Comparison of ENCODE assay signal across 28 mouse cellular contexts in the genomic region with DNA sequence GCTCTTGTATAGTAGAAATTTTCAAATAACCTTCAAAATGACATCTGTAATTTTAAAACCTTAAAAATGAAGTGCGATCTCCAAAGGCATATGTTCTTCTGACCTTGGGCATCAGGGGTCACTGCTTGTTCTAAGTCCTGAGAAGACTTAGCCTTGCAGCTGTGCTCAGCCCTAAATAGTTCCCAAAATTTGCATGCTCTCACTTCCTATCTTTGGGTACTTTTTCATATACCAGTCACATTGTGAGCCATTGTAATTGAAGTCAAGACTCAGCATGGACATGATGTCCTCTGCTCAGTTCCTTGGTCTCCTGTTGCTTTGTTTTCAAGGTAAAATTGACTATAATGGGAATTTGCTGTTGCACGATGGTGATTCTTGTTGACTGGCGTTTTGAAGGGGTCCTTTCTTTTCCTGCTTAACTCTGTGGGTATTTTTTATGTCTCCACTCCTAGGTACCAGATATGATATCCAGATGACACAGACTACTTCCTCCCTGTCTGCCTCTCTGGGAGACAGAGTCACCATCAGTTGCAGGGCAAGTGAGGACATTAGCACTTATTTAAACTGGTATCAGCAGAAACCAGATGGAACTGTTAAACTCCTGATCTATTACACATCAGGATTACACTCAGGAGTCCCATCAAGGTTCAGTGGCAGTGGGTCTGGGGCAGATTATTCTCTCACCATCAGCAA.
A peak's percentile ranks its signal among the peaks of the same experiment; 100 is the strongest.
DNase-seq lines count a peak whose midpoint lies in the region; ATAC-seq and TF ChIP-seq lines count a peak whose summit lies in the region.
"Had no signal": no experiment of that assay in that cellular context is flagged by ENCODE, and none has a peak within 500 bp of the region (broad histone marks: within the 10 kb centered on the region; RNA-seq: fewer than 3 reads in every experiment).

No protein-coding gene starts in this region.

- TF ChIP-seq EP300 in CH12.LX (IDR thresholded peaks at IDR 0.05; ENCODE audit: low read length): peak; percentile 89

- no peak overlapping the region for H3K4me3 ChIP-seq in CH12.LX (replicated peaks in 1 of 3; ENCODE audit: low read depth in 2 of 3, low read length in 2 of 3, poor library complexity in 1 of 3)
- no peak overlapping the region for H3K4me3 ChIP-seq in midbrain, embryonic 15.5 days
- H3K4me3 ChIP-seq in midbrain, embryonic 10.5 days: no peak overlapping the region
- no peak overlapping the region for H3K4me3 ChIP-seq in liver, embryonic 11.5 days (ENCODE audit: low read depth, low read length)
- H3K4me3 ChIP-seq: embryonic facial prominence, embryonic 10.5 days; embryonic facial prominence, embryonic 13.5 days; erythroblast, embryonic 14.5 days; forebrain, embryonic 12.5 days; forebrain, embryonic 15.5 days; heart, adult 2 months; heart, embryonic 10.5 days; heart, embryonic 13.5 days had no signal

- ATAC-seq in granulocyte monocyte progenitor cell, adult 5-6 weeks (replicated peaks; ENCODE audit: poor library complexity, severe bottlenecking): peak; percentile 25; the same call in 1 of the 2 replicates
- no peak for ATAC-seq in midbrain, embryonic 15.5 days (replicated peaks)
- no peak for ATAC-seq in liver, embryonic 11.5 days (replicated peaks; ENCODE audit: low FRiP score)
- ATAC-seq: forebrain, embryonic 15.5 days; hindbrain, postnatal 0 days; inflammation-experienced regulatory T-cells, adult 6 months had no signal

- peak overlapping the region; percentile 81 for H3K27ac ChIP-seq in CH12.LX (ENCODE audit: insufficient read depth, low read depth)
- no peak overlapping the region for H3K27ac ChIP-seq in midbrain, embryonic 15.5 days
- no peak overlapping the region for H3K27ac ChIP-seq in midbrain, embryonic 10.5 days (replicated peaks)
- no peak overlapping the region for H3K27ac ChIP-seq in liver, embryonic 11.5 days (ENCODE audit: low read depth, low read length)
- H3K27ac ChIP-seq: embryonic facial prominence, embryonic 10.5 days; embryonic facial prominence, embryonic 13.5 days; forebrain, embryonic 12.5 days; forebrain, embryonic 15.5 days; heart, adult 2 months; heart, embryonic 10.5 days; heart, embryonic 13.5 days; hindbrain, embryonic 14.5 days; hindbrain, postnatal 0 days had no signal

- H3K36me3 ChIP-seq in CH12.LX (replicated peaks in 1 of 2; ENCODE audit: control insufficient read depth in 1 of 2, insufficient read depth in 1 of 2, low read length in 1 of 2): no peaks in the 10 kb centered on the region
- H3K36me3 ChIP-seq in midbrain, embryonic 15.5 days (replicated peaks): no peaks in the 10 kb centered on the region
- no peaks in the 10 kb centered on the region for H3K36me3 ChIP-seq in midbrain, embryonic 10.5 days
- H3K36me3 ChIP-seq in liver, embryonic 11.5 days (ENCODE audit: control insufficient read depth, insufficient read depth, low read length): no peaks in the 10 kb centered on the region
- H3K36me3 ChIP-seq: embryonic facial prominence, embryonic 10.5 days; embryonic facial prominence, embryonic 13.5 days; forebrain, embryonic 12.5 days; forebrain, embryonic 15.5 days; G1E; heart, embryonic 10.5 days; heart, embryonic 13.5 days had no signal

- peaks cover 3 to 10% of the 10 kb centered on the region in 2 experiments; a peak in 1 of 4 replicates for H3K4me1 ChIP-seq in CH12.LX (ENCODE audit: control insufficient read depth in 1 of 2, insufficient read depth in 2 of 2)
- no peaks in the 10 kb centered on the region for H3K4me1 ChIP-seq in midbrain, embryonic 15.5 days
- H3K4me1 ChIP-seq in midbrain, embryonic 10.5 days: no peaks in the 10 kb centered on the region
- no peaks in the 10 kb centered on the region for H3K4me1 ChIP-seq in liver, embryonic 11.5 days (replicated peaks; ENCODE audit: control insufficient read depth, insufficient read depth, low read length)
- H3K4me1 ChIP-seq: embryonic facial prominence, embryonic 10.5 days; embryonic facial prominence, embryonic 13.5 days; forebrain, embryonic 12.5 days; forebrain, embryonic 15.5 days; heart, embryonic 10.5 days; heart, embryonic 13.5 days had no signal

- dilution Hi-C loops in CH12.LX (cut with MboI; ENCODE audit: extremely low pct_ligation_motif_present, extremely low pct_unique_long_range_greater_than_20kb, low sequenced_read_pairs): no loop called here

- peak; percentile 41 for TF ChIP-seq RAD21 in CH12.LX (IDR thresholded peaks at IDR 0.05; ENCODE audit: low read depth, low read length)

- 90% methylated on average over 3 of the region's 3 CpGs for WGBS in midbrain, embryonic 15.5 days
- WGBS in midbrain, embryonic 10.5 days: 78% methylated on average over 3 of the region's 3 CpGs
- WGBS in liver, embryonic 11.5 days: 78% methylated on average over 3 of the region's 3 CpGs

- H3K9me3 ChIP-seq in CH12.LX (replicated peaks; ENCODE audit: low read length): no peaks in the 10 kb centered on the region
- H3K9me3 ChIP-seq in midbrain, embryonic 15.5 days: no peaks in the 10 kb centered on the region
- no peaks in the 10 kb centered on the region for H3K9me3 ChIP-seq in midbrain, embryonic 10.5 days (replicated peaks)
- no peaks in the 10 kb centered on the region for H3K9me3 ChIP-seq in liver, embryonic 11.5 days (ENCODE audit: control insufficient read depth, low read length)
- H3K9me3 ChIP-seq: embryonic facial prominence, embryonic 10.5 days; embryonic facial prominence, embryonic 13.5 days; forebrain, embryonic 12.5 days; forebrain, embryonic 15.5 days; G1E; heart, embryonic 10.5 days; heart, embryonic 13.5 days had no signal

- H3K79me2 ChIP-seq in CH12.LX (replicated peaks; ENCODE audit: control insufficient read depth, extremely low read depth, insufficient read depth, poor library complexity, severe bottlenecking): no peaks in the 10 kb centered on the region

- peak overlapping the region; percentile 72 for H3K4me2 ChIP-seq in CH12.LX (ENCODE audit: insufficient read depth, low read depth, poor library complexity, severe bottlenecking)
- no peak overlapping the region for H3K4me2 ChIP-seq in midbrain, embryonic 15.5 days
- H3K4me2 ChIP-seq in liver, embryonic 11.5 days: no peak overlapping the region
- H3K4me2 ChIP-seq: embryonic facial prominence, embryonic 13.5 days; forebrain, embryonic 12.5 days; forebrain, embryonic 15.5 days; heart, embryonic 13.5 days; hindbrain, embryonic 14.5 days had no signal

- TF ChIP-seq CTCF in CH12.LX (conservative IDR thresholded peaks at IDR 0.05 in 1 of 2, IDR thresholded peaks at IDR 0.05 in 1 of 2; ENCODE audit: low read depth in 2 of 2, low read length in 2 of 2): peak in 1 of 2 experiments; percentile 34; a peak in 2 of 4 replicates

- in situ Hi-C loops in CH12.LX (cut with MboI; ENCODE audit: low pct_ligation_motif_present, low pct_unique_long_range_greater_than_20kb, low sequenced_read_pairs): no loop called here

- H3K9ac ChIP-seq in CH12.LX (ENCODE audit: insufficient read depth, low read depth): peak overlapping the region; percentile 40; the same call in 1 of the 2 replicates
- H3K9ac ChIP-seq in midbrain, embryonic 15.5 days: no peak overlapping the region
- H3K9ac ChIP-seq in liver, embryonic 11.5 days (ENCODE audit: low read depth, low read length): no peak overlapping the region
- H3K9ac ChIP-seq: embryonic facial prominence, embryonic 13.5 days; forebrain, embryonic 12.5 days; forebrain, embryonic 15.5 days; heart, embryonic 13.5 days; hindbrain, embryonic 14.5 days had no signal

- no peaks in the 10 kb centered on the region for H3K27me3 ChIP-seq in CH12.LX (replicated peaks)
- H3K27me3 ChIP-seq in midbrain, embryonic 15.5 days (replicated peaks): no peaks in the 10 kb centered on the region
- H3K27me3 ChIP-seq in midbrain, embryonic 10.5 days (ENCODE audit: low read depth, poor library complexity, severe bottlenecking): no peaks in the 10 kb centered on the region
- no peaks in the 10 kb centered on the region for H3K27me3 ChIP-seq in liver, embryonic 11.5 days (replicated peaks; ENCODE audit: control insufficient read depth, insufficient read depth, low read length)
- H3K27me3 ChIP-seq: embryonic facial prominence, embryonic 13.5 days; forebrain, embryonic 12.5 days; forebrain, embryonic 15.5 days; heart, embryonic 13.5 days had no signal

- TF ChIP-seq POLR2A in CH12.LX (IDR thresholded peaks at IDR 0.05; ENCODE audit: low read depth, low read length): no peak

- peak; percentile 34 to 53 for DNase-seq in B cell, adult 2 months
- peak; percentile 80 for DNase-seq in CH12.LX (ENCODE audit: extremely low read depth)
- DNase-seq in spleen, postnatal 36 days (ENCODE audit: low spot score in 2 of 2): peak; percentile 53 to 61
- DNase-seq in midbrain, embryonic 10.5 days (ENCODE audit: low spot score): no peak
- DNase-seq in liver, embryonic 11.5 days (ENCODE audit: low spot score): no peak
- DNase-seq: adrenal gland, adult 8-10 months; adrenal gland, postnatal 25 days; cerebellum, adult 18-20 months; cerebellum, adult 9-10 months; cerebellum, postnatal 25 days; embryo, embryonic 11 days; gastrocnemius, postnatal 25 days; heart, adult 2 months; heart, postnatal 14 days; heart, postnatal 4 days had no signal

TF ChIP-seq in CH12.LX, 34 proteins besides CTCF, POLR2A, EP300 and RAD21 (continues in another document):
- TF ChIP-seq POLR2AphosphoS2 (IDR thresholded peaks at IDR 0.05; ENCODE audit: low read depth, low read length) (no peak), SMC3 (IDR thresholded peaks at IDR 0.05; ENCODE audit: low read depth, low read length) (peak; percentile 43), MYC (IDR thresholded peaks at IDR 0.05; ENCODE audit: low read depth, low read length) (0 out of 2 replicates have a peak, but pooled peaks have one; percentile 11), UBTF (IDR thresholded peaks at IDR 0.05; ENCODE audit: low read depth, low read length) (no peak), ZKSCAN1 (IDR thresholded peaks at IDR 0.05; ENCODE audit: borderline replicate concordance, low read depth, low read length) (no peak), BHLHE40 (IDR thresholded peaks at IDR 0.05; ENCODE audit: low read depth, low read length) (peak; percentile 63), JUN (IDR thresholded peaks at IDR 0.05; ENCODE audit: insufficient read depth, low read depth, low read length) (no peak), KAT2A (IDR thresholded peaks at IDR 0.05; ENCODE audit: insufficient replicate concordance, low read length) (no peak), TCF12 (IDR thresholded peaks at IDR 0.05; ENCODE audit: low read depth, low read length) (peak; percentile 91), ELF1 (IDR thresholded peaks at IDR 0.05; ENCODE audit: low read depth, low read length) (no peak), E2F4 (IDR thresholded peaks at IDR 0.05; ENCODE audit: insufficient replicate concordance, low read depth, low read length) (no peak), IRF4 (IDR thresholded peaks at IDR 0.05; ENCODE audit: low read depth, low read length) (peak; percentile 76), CHD2 (IDR thresholded peaks at IDR 0.05; ENCODE audit: low read length) (0 out of 2 replicates have a peak, but pooled peaks have one; percentile 29), MEF2A (IDR thresholded peaks at IDR 0.05; ENCODE audit: borderline replicate concordance, low read depth, low read length) (peak; percentile 96), RCOR1 (conservative IDR thresholded peaks at IDR 0.05; ENCODE audit: low read depth, low read length) (0 out of 2 replicates have a peak, but pooled peaks have one; percentile 57), MAX (IDR thresholded peaks at IDR 0.05; ENCODE audit: low read length) (peak; percentile 77)

Comparison
In these comparisons a context has a peak if more than half of its experiments do, and no peak if none do; other contexts are left out.
1. DNase-seq: peak in B cell, adult 2 months (2 of 2), CH12.LX (single experiment) and spleen, postnatal 36 days (2 of 2); none in midbrain, embryonic 10.5 days (single experiment) and liver, embryonic 11.5 days (single experiment).